Mouse (Mus musculus) lung, embryonic 14.5 days (tissue): ENCODE measurements at regions not wholly inside any gene's neighbourhood (a gene's known extent, or its start where the extent isn't known, plus 50 kb on each side); places are given as distances from the start of the nearest gene placed in this dataset.

Experiments used
- ATAC-seq: fragments of 200-750 bp; cut with Nextera tagmentation; 2 replicates; pipeline ENCODE4 v1.8.0; 2017; ENCODE audit warnings: mild to moderate bottlenecking, moderate TSS enrichment, moderate library complexity; ENCODE audit not compliant: insufficient read depth
- DNase-seq: peaks from one replicate; pipeline ENCODE4 v3.0.0-alpha.2; 2015
- H3K27ac ChIP-seq: fragments of 300-500 bp; sonication (generic); 2 replicates; pipeline ENCODE4 v1.5.1; 2014; ENCODE audit warnings: low read depth, mild to moderate bottlenecking, moderate library complexity
- H3K27me3 ChIP-seq: fragments of 300-500 bp; sonication (generic); 2 replicates; pipeline ENCODE4 v1.6.1; 2014; ENCODE audit warnings: low read length, control low read depth; ENCODE audit not compliant: insufficient read depth
- H3K36me3 ChIP-seq: fragments of 300-500 bp; sonication (generic); 2 replicates; pipeline ENCODE4 v1.6.1; 2014; ENCODE audit warnings: control low read depth; ENCODE audit not compliant: insufficient read depth
- H3K4me1 ChIP-seq: fragments of 300-500 bp; sonication (generic); 2 replicates; pipeline ENCODE4 v1.6.1; 2014; ENCODE audit warnings: antibody characterized with exemption, control low read depth; ENCODE audit not compliant: insufficient read depth
- H3K4me2 ChIP-seq: fragments of 300-500 bp; sonication (generic); 2 replicates; pipeline ENCODE4 v1.6.1; 2014; ENCODE audit warnings: mild to moderate bottlenecking
- H3K4me3 ChIP-seq: fragments of 300-500 bp; sonication (generic); 2 replicates; pipeline ENCODE4 v1.5.1; 2014; ENCODE audit warnings: low read depth, low read length
- H3K9ac ChIP-seq: fragments of 300-500 bp; sonication (generic); 2 replicates; pipeline ENCODE4 v1.6.1; 2014
- H3K9me3 ChIP-seq: fragments of 300-500 bp; sonication (generic); 2 replicates; pipeline ENCODE4 v1.6.1; 2016; ENCODE audit warnings: low read depth, low read length, control low read depth
- CTCF ChIP-seq: IDR thresholded peaks from 2 replicates; pipeline ENCODE4 v1.5.1; 2016; ENCODE audit warnings: antibody characterized with exemption, low read depth
- WGBS: fragments of 180-500 bp; shearing (Covaris S2); extraction: QIAGEN DNeasy Blood & Tissue Kit; methylation state at CpG from one replicate; pipeline ENCODE4 v1.1.7; 2014; 5-methylcytosine and 5-hydroxymethylcytosine counted together

DNA sequence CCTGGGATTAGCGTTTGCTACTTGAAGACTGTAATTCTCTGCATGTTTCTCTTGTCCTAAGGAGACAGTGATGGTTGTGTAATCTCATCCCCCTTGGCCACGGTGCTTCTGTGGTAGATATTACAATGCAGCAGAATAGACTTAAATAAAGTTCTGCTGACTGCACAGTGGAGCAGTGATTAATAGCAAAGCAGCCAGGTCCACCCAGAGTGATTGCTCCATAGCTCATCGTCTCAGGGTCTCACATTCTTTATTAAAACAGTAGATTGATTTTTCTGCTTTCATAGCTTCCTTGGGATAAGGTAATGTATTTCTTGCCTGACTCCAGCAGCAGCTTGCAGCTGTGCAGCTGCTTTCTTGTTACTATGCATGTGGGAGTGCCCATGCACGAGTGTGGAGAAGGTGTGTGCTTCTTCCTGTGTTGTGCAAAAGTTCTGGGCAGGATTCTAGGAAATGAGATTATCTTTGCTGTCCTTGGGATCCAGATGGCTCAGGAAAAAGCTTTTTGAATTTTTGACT, 169.9 kb upstream of the Plppr1 start:
- no peak for TF ChIP-seq CTCF
- ATAC-seq (no peak), DNase-seq (no peak)
- Histone ChIP-seq H3K4me1 (no peaks in the 10 kb centered on the region), H3K9me3 (no peaks in the 10 kb centered on the region), H3K4me2 (no peak overlapping the region), H3K4me3 (no peak overlapping the region), H3K9ac (no peak overlapping the region), H3K36me3 (no peaks in the 10 kb centered on the region), H3K27me3 (no peaks in the 10 kb centered on the region), H3K27ac (no peak overlapping the region)
- WGBS: 55% methylated on average over 4 of the region's 4 CpGs

DNA sequence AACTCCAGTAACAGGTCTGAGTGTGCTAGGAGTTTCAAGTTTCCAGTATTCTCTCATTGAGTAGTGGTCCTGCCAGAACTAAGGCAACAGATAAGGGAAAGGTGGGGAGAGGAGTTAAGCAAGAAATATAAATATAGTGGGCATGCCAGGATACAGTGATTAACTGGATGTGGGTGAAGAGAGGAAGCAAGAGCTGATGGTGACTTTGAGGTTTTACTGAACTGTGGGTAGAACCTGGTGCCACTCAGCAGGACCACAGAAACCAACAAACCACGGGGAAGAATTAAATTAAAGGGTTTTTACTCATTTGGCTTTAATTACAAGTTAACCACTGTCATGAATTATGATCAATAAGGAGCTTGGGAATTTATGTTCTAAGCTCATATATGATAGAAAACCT, 154.5 kb upstream of the Plppr1 start:
- TF ChIP-seq CTCF: no peak
- H3K9me3 ChIP-seq: no peaks in the 10 kb centered on the region
- ATAC-seq (no peak), DNase-seq (no peak)
- H3K4me1 ChIP-seq: no peaks in the 10 kb centered on the region
- no peak overlapping the region for H3K4me3 ChIP-seq
- H3K27me3 ChIP-seq: no peaks in the 10 kb centered on the region
- H3K27ac ChIP-seq: no peak overlapping the region
- H3K36me3 ChIP-seq: no peaks in the 10 kb centered on the region
- H3K4me2 ChIP-seq: no peak overlapping the region
- H3K9ac ChIP-seq: no peak overlapping the region
- WGBS: 68% methylated on average over 1 of the region's 1 CpGs

DNA sequence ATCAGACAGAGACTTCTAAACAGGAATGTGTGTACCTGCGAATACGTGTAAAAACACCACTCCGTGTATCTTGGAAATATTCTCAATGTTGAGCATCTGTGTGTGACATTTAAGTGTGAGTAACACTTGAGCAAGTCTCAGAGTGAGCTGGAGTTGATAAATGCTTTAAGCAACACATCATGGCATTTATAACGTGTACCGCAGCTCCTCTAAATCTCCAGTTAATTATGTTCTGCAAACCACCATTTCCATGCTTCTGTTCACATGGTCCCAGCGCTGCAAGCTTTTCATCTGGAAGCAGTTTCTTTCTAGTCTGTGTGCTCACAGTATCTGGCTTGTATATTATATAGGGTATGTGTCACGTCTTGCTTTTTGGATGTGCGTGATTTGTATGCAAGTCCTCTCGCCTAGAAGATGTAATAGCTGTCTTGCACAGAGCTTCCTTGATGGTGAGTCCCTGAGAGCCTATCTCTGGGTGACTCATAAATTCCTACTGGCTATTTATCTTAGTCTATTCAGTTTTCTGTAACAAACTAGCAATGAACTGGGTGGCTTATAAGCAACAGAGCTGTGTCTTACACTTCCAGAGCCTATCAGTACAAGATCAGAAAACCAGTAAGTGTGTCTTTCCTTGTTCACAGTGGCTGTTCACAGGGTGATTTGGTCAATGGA, 153.7 kb upstream of the Plppr1 start:
- Histone ChIP-seq H3K36me3 (no peaks in the 10 kb centered on the region), H3K4me1 (no peaks in the 10 kb centered on the region), H3K4me3 (no peak overlapping the region), H3K9ac (no peak overlapping the region), H3K9me3 (no peaks in the 10 kb centered on the region), H3K4me2 (no peak overlapping the region), H3K27ac (no peak overlapping the region), H3K27me3 (no peaks in the 10 kb centered on the region)
- 73% methylated on average over 9 of the region's 9 CpGs for WGBS
- no peak for DNase-seq
- TF ChIP-seq CTCF: no peak
- no peak for ATAC-seq

DNA sequence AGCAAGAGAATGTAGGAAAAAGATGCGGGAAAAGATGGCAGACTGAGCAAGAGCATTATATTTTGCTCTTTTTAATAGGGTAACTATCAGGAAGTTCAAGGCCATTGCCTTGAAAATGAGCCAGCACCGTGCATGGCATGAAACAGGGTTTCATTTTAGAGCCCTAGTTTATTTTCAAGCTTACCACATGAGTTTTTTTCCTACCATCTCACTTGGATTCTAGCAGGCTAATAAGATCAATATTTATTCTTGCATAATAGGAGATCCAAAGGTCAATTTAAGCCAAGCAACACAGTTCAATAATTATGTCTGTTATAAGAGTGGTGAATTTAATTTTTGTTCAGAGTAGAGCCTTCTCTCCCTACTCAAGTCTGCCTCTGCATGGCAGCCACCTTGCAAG, 149.9 kb upstream of the Plppr1 start:
- Histone ChIP-seq H3K27ac (no peak overlapping the region), H3K4me1 (no peaks in the 10 kb centered on the region)
- 65% methylated on average over 2 of the region's 2 CpGs for WGBS

DNA sequence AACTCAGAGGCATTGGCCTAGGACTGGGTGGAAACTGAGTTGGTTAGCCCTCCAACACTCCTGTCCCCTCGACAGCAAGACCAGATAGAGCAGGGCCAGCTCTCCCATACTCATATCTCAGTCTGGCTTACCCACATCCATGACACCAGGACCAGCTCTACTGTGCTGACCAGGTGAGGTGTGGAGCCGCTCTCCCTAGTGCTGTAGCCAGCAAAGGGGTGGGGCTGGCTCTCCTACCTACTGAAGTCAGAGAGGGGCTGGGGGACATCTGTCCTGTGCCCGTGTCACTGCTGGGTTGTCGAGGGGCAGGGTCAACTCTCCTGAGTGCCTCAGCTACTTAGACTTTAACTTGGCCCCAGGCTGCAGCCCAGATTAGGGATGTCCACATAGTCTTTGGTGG, 145.8 kb upstream of the Plppr1 start:
- H3K4me2 ChIP-seq: no peak overlapping the region
- H3K9ac ChIP-seq: no peak overlapping the region
- H3K27me3 ChIP-seq: no peaks in the 10 kb centered on the region
- H3K4me3 ChIP-seq: no peak overlapping the region
- no peaks in the 10 kb centered on the region for H3K36me3 ChIP-seq
- no peaks in the 10 kb centered on the region for H3K9me3 ChIP-seq
- no peak for DNase-seq
- TF ChIP-seq CTCF: no peak
- no peak for ATAC-seq
- WGBS: 77% methylated on average over 4 of the region's 4 CpGs
- no peaks in the 10 kb centered on the region for H3K4me1 ChIP-seq
- no peak overlapping the region for H3K27ac ChIP-seq

More for the DNA sequence above, 149.9 kb upstream of the Plppr1 start:
- ATAC-seq (no peak), DNase-seq (no peak)
- H3K9me3 ChIP-seq: no peaks in the 10 kb centered on the region
- no peak overlapping the region for H3K4me2 ChIP-seq
- H3K27me3 ChIP-seq: no peaks in the 10 kb centered on the region
- TF ChIP-seq CTCF: no peak
- no peak overlapping the region for H3K9ac ChIP-seq
- no peak overlapping the region for H3K4me3 ChIP-seq
- no peaks in the 10 kb centered on the region for H3K36me3 ChIP-seq

DNA sequence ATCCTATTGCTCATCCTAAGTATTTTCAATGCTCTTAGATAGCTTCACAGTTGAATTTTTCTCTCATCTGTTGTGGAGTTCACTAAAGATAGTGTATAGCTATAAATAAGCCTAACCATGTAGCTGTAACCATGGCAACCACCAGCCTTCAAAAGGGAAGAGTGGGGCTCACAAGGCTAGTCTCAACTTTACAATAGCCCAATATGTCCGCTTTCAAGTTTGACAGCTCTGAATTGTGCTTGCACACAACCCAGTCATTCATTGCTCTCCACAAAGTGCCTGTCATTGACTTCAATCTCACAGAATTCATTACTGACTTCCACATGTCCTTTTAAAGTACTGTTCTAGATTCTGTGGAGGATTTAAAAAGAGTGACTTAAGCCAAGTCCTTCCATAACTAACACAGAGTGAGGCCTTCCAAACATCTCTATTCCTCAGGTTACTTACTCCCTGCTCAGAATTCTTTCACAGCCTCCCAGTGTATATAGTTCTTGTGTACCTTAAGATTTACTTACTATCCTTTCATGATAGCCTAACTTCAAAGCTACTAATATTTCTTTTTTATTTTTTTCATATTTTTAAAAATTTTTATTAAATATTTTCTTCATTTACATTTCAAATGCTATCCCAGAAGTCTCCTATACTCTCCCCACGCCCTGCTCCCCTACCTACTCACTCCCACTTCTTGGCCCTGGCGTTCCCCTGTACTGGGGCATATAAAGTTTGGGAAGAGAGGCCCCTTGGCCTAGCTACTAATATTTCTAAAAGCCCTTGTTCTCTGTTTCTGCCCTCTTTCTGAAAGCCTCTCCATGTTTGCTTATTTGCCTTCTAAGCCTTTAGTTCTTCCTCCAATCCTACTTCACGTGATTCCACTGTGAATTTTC, 134.3 kb upstream of the Plppr1 start:
- no peaks in the 10 kb centered on the region for H3K36me3 ChIP-seq
- H3K27ac ChIP-seq: no peak overlapping the region
- H3K4me2 ChIP-seq: no peak overlapping the region
- ATAC-seq (no peak), DNase-seq (peak; percentile 8)
- no peak overlapping the region for H3K4me3 ChIP-seq
- H3K9ac ChIP-seq: no peak overlapping the region
- H3K4me1 ChIP-seq: no peaks in the 10 kb centered on the region
- H3K9me3 ChIP-seq: no peaks in the 10 kb centered on the region
- TF ChIP-seq CTCF: no peak
- WGBS: 67% methylated on average over 4 of the region's 4 CpGs
- H3K27me3 ChIP-seq: no peaks in the 10 kb centered on the region

DNA sequence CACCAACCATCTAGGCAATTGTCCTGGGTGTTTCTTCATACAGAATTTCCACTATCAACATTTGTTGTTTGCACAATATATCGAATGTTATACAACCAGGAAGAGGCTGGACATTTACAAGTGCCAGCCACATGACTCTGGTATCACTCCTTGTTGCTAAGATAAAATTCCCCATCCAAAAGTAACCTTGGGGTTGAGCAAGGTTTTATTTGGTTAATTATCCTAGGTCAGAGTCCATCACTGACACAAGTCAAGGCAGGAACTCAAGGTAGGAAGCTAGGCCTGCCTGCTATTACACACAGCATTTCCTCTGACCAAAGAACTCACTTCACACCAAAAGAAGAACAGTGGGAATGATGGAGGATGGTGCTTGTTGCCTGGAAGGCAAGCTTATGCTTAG, 120.7 kb upstream of the Plppr1 start:
- H3K9ac ChIP-seq: no peak overlapping the region
- WGBS: 70% methylated on average over 1 of the region's 1 CpGs
- H3K4me2 ChIP-seq: no peak overlapping the region
- no peak for ATAC-seq
- no peak for TF ChIP-seq CTCF
- H3K4me3 ChIP-seq: no peak overlapping the region
- H3K9me3 ChIP-seq: no peaks in the 10 kb centered on the region
- no peaks in the 10 kb centered on the region for H3K27me3 ChIP-seq
- no peaks in the 10 kb centered on the region for H3K4me1 ChIP-seq
- H3K27ac ChIP-seq: no peak overlapping the region
- no peaks in the 10 kb centered on the region for H3K36me3 ChIP-seq
- DNase-seq: no peak
